Mouse (Mus musculus): ENCODE data around the gene Phlpp2. TPM values are rescaled to one million over a fixed set of nuclear protein-coding genes. Genes with fewer than 3 reads are reported as not detected.

Phlpp2 gene
- polyA plus RNA-seq, 1 experiment from 2014 or later: 5.2 TPM

DNA sequence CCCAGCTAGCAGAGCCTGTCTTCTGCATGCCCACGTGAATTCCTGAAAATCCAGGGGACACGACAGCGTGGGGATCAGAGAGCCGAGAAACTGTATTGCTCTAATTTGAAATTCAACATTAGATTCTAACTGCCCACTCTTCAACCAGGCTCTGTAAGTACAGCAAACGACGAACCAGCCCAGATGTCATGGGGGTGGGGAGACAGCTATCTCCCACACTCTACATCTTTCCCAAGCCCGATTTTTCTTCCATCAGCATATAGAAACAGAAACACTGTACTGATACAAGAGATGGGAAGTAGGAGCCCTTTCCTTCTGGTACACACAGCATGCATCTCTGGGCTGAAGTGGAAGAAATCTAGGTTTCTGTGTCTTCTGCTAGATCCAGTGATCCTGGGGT is 83.8 kb downstream of the Phlpp2 start:
- H3K9me3 ChIP-seq: no peaks in the 10 kb centered on the region
- no peak overlapping the region for H3K27ac ChIP-seq
- H3K4me2 ChIP-seq: no peak overlapping the region
- no peak overlapping the region for H3K4me3 ChIP-seq
- WGBS: 62% methylated on average over 7 of the region's 7 CpGs
- H3K9ac ChIP-seq: no peak overlapping the region
- peaks cover 20% of the 10 kb centered on the region for H3K4me1 ChIP-seq
- no peaks in the 10 kb centered on the region for H3K36me3 ChIP-seq (replicated peaks)
- no peaks in the 10 kb centered on the region for H3K27me3 ChIP-seq (replicated peaks)
- no peak for ATAC-seq (replicated peaks)

DNA sequence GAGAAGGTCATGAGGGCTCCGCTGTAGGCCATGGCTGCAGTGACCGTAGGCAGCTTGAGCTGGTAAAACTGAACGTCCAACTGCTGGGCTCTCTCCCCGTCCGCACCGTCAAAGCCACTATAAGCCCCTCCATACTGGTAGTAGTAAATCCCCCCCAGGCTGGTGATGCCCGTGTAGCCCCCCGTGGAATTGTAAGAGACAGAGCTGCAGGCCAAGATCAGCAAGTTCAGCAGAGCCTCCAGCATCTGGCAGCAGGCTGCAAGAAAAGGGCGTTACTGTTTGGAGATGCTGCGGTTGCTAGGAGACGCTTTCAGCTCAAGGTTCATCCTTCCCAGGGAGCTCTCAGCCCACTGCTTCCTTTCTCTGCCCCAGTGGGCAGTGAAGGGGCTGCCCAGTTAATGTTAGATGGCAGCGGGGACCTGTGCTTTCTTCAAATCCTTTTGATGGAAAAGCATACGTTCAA is 86.2 kb downstream of the Phlpp2 start:
- H3K9ac ChIP-seq: no peak overlapping the region

DNA sequence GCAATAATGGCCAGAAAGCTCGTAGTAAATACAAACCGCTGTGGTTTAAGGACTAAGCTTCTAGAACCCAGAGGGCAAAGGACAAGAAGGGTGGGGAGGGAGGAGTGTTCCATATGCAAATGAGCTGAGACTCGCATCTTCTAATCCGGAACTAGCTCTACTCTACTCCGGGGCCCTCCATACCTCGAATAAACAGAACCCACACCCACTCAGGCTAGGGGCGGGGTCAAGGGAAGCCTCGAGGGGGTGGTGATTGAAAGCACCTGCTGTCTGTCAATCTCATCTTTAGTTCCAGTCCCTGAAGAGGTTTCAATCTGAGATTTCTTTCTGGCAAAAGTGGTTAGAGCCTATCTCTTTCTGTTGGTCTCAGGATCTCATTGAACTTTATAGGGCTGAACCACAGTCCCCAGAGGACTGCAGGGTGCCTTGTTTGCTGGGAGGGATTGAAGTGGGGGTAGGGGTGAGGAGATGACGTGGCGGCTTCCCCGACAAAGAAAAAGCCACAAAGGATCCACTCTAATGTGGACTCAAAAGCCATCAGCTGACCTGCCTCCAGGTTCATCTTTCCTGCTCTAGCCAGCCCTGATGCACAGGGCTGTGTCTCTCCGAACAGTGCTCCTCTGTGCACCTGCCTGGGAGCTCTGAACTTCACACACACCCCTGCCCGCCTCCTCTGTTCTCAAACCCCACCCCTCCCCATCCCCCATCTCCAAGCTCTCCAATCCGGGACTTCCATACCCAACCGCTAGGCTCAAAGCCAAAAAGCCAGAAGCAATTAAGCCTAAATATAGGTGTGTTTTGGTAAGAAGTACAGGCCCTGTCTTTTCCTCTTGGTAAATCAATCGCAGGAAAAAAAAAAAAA is 89.1 kb downstream of the Phlpp2 start:
- Histone ChIP-seq H3K36me3 (replicated peaks) (no peaks in the 10 kb centered on the region), H3K4me2 (0 out of 2 replicates have a peak overlapping the region, but pooled peaks have one; percentile 8), H3K4me3 (no peak overlapping the region), H3K4me1 (peaks cover 24% of the 10 kb centered on the region), H3K27me3 (replicated peaks) (peaks cover 12% of the 10 kb centered on the region), H3K9ac (no peak overlapping the region), H3K9me3 (no peaks in the 10 kb centered on the region), H3K27ac (no peak overlapping the region)
- 4% methylated on average over 16 of the region's 16 CpGs for WGBS
- ATAC-seq (replicated peaks): 0 out of 2 replicates have a peak, but pooled peaks have one; percentile 35

More for the DNA sequence above, 86.2 kb downstream of the Phlpp2 start:
- ATAC-seq (replicated peaks): peak; percentile 76
- Histone ChIP-seq H3K4me3 (no peak overlapping the region), H3K27ac (peak overlapping the region; percentile 68), H3K4me2 (no peak overlapping the region), H3K9me3 (no peaks in the 10 kb centered on the region), H3K36me3 (replicated peaks) (no peaks in the 10 kb centered on the region), H3K4me1 (peaks cover 15% of the 10 kb centered on the region), H3K27me3 (replicated peaks) (no peaks in the 10 kb centered on the region)
- WGBS: 24% methylated on average over 13 of the region's 13 CpGs

DNA sequence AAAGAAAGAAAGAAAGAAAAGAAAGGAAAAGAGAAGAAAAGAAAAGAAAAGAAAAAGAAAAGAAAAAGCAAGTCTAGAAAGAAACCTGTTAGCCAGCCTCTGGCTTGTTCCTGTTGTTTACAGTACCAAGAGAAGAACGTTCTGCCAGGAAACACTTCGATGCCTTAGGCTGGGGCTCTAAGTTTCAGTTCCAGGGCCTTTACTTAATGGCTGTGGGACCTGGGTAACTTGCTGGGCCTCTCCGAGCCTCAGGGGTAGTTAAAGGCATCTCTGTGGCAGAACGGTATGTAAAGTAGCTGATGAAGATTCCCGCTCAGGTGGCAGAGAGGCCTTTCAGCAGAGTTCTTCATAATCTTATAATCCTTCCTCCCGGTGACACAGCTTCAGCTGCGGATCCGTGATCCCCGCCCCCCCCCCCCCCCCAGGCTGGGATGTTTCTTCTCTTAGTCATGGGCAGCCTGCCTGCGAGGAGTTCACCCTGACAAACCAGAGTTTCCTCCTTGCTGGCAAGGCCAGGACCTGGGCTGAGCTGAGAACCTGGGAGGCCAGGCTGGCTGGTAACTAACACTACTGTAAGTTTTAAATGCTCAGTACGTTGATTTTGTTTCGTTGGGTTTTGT is 89.8 kb downstream of the Phlpp2 start:
- no peak overlapping the region for H3K4me2 ChIP-seq
- H3K4me1 ChIP-seq: peaks cover 24% of the 10 kb centered on the region
- H3K36me3 ChIP-seq (replicated peaks): no peaks in the 10 kb centered on the region
- no peak for ATAC-seq (replicated peaks)
- no peak overlapping the region for H3K27ac ChIP-seq
- peaks cover 16% of the 10 kb centered on the region for H3K27me3 ChIP-seq (replicated peaks)
- no peak overlapping the region for H3K4me3 ChIP-seq
- no peaks in the 10 kb centered on the region for H3K9me3 ChIP-seq
- H3K9ac ChIP-seq: no peak overlapping the region
- WGBS: 25% methylated on average over 12 of the region's 12 CpGs

DNA sequence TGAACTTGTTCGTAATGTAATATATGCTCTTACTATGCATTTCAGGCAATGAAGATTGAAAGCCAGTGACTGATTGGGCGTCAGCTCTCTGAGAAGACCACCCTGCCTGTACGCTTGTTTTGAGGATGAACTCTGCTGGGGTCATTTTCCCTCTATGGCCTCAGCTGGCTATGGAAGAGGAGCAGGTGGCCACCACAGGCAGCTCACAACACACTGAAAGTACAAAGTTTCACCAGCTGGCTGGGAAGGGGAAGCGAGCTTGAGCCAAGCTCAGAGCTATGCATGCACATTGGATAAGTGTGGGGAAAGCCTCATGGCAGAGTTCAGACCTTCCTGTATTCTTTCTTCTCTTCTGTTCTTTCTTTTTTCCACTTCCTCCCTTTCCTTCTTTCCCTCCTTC is 90.8 kb downstream of the Phlpp2 start:
- Histone ChIP-seq H3K27ac (no peak overlapping the region), H3K4me2 (no peak overlapping the region), H3K27me3 (replicated peaks) (peaks cover 16% of the 10 kb centered on the region), H3K4me3 (no peak overlapping the region), H3K4me1 (peaks cover 22% of the 10 kb centered on the region), H3K36me3 (replicated peaks) (no peaks in the 10 kb centered on the region), H3K9ac (no peak overlapping the region), H3K9me3 (no peaks in the 10 kb centered on the region)
- no peak for ATAC-seq (replicated peaks)
- WGBS: 89% methylated on average over 4 of the region's 4 CpGs

DNA sequence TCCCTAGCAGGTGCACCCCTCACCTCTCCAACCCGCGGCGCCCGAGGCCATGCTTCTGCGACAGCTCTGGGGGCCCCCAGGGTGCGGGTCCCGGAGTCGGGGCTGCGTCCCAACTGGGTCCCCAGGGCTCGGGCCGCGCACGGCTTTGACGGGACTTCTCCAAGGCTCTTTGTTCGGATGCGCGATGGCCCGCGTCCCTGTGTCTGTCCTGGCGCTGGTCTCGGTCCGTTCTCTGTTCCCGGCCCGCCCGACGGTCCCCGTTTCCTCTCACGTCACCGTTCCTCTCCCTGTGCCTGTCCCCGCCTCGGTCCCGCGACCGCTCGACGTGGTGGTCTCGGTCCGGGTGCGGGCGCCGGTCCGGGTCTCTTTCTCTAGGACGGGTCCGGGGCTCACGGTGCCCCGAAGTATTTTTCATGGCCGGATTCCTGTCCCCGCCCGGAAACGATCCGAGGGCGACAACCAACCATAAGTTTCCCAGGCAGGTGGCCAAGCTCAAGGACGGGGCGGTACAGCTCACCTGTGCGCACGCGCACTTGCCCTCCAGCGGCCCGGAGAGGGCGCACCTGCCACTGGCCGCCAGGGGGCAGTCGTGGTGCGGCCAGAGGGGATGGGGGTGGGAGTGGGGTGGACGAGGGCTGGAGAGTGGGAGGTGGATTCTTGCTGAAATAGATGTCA is 93.5 kb downstream of the Phlpp2 start, which contains the start of gene Marveld3:
TSS of gene Marveld3 (minus strand) at position 511 of the 675 bp plus-strand sequence.
- Histone ChIP-seq H3K36me3 (replicated peaks) (no peaks in the 10 kb centered on the region), H3K9me3 (no peaks in the 10 kb centered on the region), H3K4me3 (peak within 1 kb of the TSS; percentile 42), H3K9ac (no peak within 1 kb of the TSS), H3K4me2 (peak within 1 kb of the TSS; percentile 60), H3K27ac (no peak within 1 kb of the TSS), H3K4me1 (peaks cover 14% of the 10 kb centered on the region), H3K27me3 (replicated peaks) (peaks cover 16% of the 10 kb centered on the region)
- 0 out of 2 replicates have a peak, but pooled peaks have one; percentile 52 for ATAC-seq (replicated peaks)
- WGBS: 1% methylated on average over 64 of the region's 64 CpGs

DNA sequence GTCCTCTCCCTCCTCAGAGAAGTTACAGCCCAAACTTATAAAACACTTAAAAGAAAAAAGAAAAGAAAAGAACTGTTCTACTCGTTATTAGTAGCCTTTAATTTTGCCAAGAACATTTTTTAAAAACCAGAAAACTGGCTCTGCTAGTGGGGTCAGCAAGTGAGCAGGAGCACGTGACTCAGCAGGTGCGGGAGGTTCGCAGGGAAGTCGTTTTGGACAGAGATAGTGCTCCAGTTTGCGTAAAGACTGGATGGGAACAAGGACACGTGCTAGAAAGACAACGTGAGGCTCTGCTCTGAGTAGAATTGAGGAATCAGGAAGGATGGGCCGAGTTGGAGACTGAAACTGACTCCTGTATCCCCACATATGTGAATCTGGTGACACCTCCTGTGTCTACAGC is 94.6 kb downstream of the Phlpp2 start:
- Histone ChIP-seq H3K4me2 (no peak overlapping the region), H3K36me3 (replicated peaks) (no peaks in the 10 kb centered on the region), H3K9me3 (no peaks in the 10 kb centered on the region), H3K4me3 (no peak overlapping the region), H3K4me1 (peaks cover 9% of the 10 kb centered on the region), H3K27ac (no peak overlapping the region), H3K27me3 (replicated peaks) (peaks cover 16% of the 10 kb centered on the region), H3K9ac (no peak overlapping the region)
- 79% methylated on average over 9 of the region's 9 CpGs for WGBS
- ATAC-seq (replicated peaks): no peak

DNA sequence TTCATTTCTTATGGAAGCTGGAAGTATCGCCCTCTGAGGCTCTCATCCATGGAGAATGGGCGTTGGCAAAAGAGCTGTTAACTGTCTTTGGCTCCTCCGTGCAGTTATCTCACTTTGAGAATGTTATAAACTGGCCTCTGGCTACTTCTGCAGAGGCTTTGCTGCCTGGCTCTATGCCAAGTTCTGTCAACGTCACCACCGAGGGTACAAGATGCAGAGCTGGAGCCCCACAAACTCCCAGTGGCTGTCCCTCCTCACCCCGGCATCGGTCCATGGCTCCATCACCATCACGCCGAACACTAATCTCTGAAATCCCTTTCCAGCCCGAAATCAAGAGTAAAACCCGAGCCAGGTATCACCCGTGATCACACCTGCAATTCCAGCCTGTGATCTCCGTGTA is 95.1 kb downstream of the Phlpp2 start:
- Histone ChIP-seq H3K4me2 (no peak overlapping the region), H3K27me3 (replicated peaks) (peaks cover 16% of the 10 kb centered on the region), H3K27ac (no peak overlapping the region), H3K9me3 (no peaks in the 10 kb centered on the region), H3K36me3 (replicated peaks) (no peaks in the 10 kb centered on the region), H3K4me1 (peaks cover 9% of the 10 kb centered on the region), H3K9ac (no peak overlapping the region), H3K4me3 (no peak overlapping the region)
- 75% methylated on average over 13 of the region's 13 CpGs for WGBS
- no peak for ATAC-seq (replicated peaks)

DNA sequence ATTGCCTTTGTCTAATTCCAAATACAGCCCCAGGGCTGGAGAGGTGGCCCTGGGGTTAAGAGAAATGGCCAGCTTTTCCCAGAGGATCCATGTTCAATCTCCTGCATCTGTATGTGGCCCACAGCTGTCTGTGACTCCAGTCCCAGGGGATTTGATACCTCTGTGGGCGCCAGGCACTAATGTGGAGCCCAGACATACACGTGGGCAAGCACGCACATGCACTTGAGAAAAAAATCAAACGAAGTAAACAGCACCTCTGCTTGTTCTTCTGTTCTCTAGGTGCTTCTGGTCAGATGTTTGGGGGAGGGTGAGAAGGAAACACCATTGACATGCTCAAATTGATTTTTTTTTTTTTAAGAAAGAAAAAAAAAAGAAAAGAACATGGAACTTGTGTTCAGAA is 95.8 kb downstream of the Phlpp2 start:
- H3K4me3 ChIP-seq: no peak overlapping the region
- H3K4me1 ChIP-seq: peaks cover 9% of the 10 kb centered on the region
- WGBS: 72% methylated on average over 4 of the region's 4 CpGs
- H3K27me3 ChIP-seq (replicated peaks): peaks cover 16% of the 10 kb centered on the region
- no peaks in the 10 kb centered on the region for H3K9me3 ChIP-seq
- H3K4me2 ChIP-seq: no peak overlapping the region
- no peaks in the 10 kb centered on the region for H3K36me3 ChIP-seq (replicated peaks)
- no peak overlapping the region for H3K27ac ChIP-seq
- no peak overlapping the region for H3K9ac ChIP-seq
- no peak for ATAC-seq (replicated peaks)

DNA sequence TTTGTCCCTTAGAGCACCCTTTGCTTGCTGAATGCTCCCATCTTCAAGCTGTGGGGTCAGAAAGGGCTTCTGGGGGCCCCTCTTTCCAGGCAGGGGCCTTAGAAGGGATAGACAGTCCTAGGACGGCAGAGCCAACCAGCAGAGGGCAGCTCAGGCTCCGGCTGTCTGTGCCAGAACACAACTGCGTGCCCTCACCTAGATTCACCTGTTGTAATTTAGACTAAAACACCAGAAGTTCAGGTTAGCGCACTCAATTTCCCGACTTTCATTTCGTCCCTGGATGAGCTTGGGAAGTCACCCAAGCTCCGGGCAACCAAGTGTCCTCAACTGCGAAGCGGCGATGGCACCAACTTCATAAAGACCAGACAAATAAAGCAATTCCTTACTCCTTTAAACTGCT is 100.5 kb downstream of the Phlpp2 start:
- 53% methylated on average over 10 of the region's 10 CpGs for WGBS
- H3K9ac ChIP-seq: no peak overlapping the region
- H3K4me2 ChIP-seq: no peak overlapping the region
- H3K4me1 ChIP-seq: no peaks in the 10 kb centered on the region
- H3K4me3 ChIP-seq: no peak overlapping the region
- peaks cover 3% of the 10 kb centered on the region; the same call in 1 of the 2 replicates for H3K27me3 ChIP-seq (replicated peaks)
- no peak overlapping the region for H3K27ac ChIP-seq
- no peaks in the 10 kb centered on the region for H3K9me3 ChIP-seq
- ATAC-seq (replicated peaks): no peak
- H3K36me3 ChIP-seq (replicated peaks): no peaks in the 10 kb centered on the region

DNA sequence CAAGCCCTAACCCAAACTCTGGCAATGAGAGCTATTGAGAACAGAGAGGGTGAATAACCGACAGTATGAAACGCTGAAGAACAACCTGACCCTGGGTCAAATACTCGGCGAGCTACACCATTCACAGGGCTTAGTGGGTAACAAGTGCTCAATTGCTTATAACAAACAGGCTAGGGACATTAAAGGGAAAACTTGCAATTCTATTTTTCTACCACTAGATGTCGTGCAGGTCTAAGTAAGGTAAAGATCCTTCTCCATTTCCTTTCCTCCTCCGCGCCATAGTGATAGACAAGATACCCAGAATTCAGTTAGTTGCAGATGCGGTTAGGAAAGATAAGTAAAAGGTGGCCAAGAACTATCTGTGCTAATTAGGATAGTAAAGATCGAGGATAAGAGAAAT is 102.0 kb downstream of the Phlpp2 start:
- Histone ChIP-seq H3K27ac (no peak overlapping the region), H3K4me1 (no peaks in the 10 kb centered on the region), H3K36me3 (replicated peaks) (no peaks in the 10 kb centered on the region), H3K27me3 (replicated peaks) (peaks cover 3% of the 10 kb centered on the region; the same call in 1 of the 2 replicates), H3K9ac (no peak overlapping the region), H3K9me3 (no peaks in the 10 kb centered on the region), H3K4me2 (no peak overlapping the region), H3K4me3 (no peak overlapping the region)
- ATAC-seq (replicated peaks): 0 out of 2 replicates have a peak, but pooled peaks have one; percentile 9
- WGBS: 6% methylated on average over 9 of the region's 9 CpGs

DNA sequence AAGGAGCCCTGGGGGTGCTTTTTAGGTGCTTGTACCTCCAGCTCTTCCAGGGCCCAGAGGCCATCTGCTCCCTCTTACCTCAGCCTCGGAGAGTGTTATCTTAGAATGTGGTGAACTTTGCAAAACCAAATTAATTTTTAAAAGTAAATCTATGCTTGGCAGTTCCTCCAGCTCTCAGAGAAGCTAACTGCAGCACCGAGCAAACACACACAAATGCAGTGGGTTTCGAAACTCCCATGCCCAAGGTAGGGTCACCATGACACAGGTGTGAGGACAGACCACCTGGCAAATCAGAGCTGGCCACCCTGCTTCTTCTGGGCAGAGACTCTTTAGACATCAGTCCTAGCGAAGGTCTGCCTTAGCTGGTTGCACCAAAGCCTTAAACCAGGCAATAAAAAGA is 104.6 kb downstream of the Phlpp2 start:
- Histone ChIP-seq H3K27me3 (replicated peaks) (peaks cover 3% of the 10 kb centered on the region; the same call in 1 of the 2 replicates), H3K4me3 (no peak overlapping the region), H3K9me3 (no peaks in the 10 kb centered on the region), H3K4me1 (no peaks in the 10 kb centered on the region), H3K4me2 (no peak overlapping the region), H3K9ac (no peak overlapping the region), H3K36me3 (replicated peaks) (no peaks in the 10 kb centered on the region), H3K27ac (no peak overlapping the region)
- 91% methylated on average over 4 of the region's 4 CpGs for WGBS
- no peak for ATAC-seq (replicated peaks)
